Mouse (Mus musculus): Measurements from ENCODE around the gene Smim1.

Gene Smim1

DNA sequence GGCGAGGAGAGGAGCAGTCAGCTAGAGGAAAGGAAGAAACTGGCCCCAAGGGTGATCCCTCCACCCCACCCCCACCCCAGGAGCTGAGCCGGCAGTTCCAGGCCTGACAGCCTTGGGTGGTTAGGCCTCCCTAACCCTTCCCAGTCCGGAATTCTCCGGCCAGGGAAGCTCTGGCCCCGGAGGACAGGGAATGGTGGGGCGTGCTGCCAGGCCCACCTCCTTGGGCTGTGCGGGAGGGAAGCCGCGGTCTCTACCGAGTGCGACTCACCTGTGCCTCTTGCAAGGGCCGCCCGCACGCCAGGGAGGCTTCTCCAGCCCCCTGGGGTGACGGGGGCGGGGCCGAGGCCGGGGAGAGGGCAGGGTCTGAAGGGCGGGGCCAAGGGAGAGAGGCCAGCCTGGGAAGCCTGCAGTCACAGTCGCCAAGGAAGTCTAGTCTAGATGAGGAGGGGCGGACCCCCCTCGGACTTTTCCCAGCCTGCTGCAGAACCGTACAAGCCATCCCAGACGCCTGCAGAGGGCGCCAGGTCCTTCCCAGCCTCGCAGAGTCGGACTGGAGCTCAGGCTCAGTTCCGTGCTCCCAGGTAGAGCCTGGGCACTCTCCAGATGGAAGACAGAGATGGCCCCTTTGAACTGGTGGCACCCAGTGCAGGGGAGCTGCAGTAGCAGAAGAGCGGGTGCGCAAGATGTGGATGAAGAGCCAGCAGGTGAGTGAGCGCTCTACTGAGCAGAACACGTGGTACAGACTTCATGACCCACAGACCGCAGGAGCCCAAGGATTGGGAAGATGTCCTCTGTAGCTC, at the start of gene Smim1:
TSS of gene Smim1 (minus strand) at position 590 of the 800 bp plus-strand sequence.
- peak; percentile 82 for DNase-seq (ENCODE audit: low spot score)

DNA sequence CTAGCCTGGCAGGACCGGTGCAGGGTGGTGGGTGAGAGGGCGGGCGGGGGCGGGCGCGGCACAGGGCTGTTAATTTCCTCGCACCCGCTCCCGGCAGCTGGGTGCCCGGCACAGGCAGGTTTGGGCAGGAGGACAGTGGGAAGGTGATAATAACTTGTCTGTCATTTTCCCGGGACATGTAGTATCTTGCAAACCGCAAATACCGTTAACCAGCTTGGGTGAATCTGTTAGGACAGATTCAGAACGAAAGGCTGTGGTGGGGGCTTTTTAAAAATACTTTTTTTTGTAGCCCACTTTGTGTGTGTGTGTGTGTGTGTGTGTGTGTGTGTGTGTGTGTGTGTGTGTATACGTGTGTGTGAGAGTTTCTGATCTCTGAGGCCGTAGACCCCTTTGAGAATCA, 45.9 kb upstream of the Smim1 start:
- DNase-seq (ENCODE audit: low spot score) = no peak

GRCm38 (mm10) chr4:154071521-154071920, 45.5 kb upstream of the Smim1 start:
- DNase-seq (ENCODE audit: low spot score) = no peak

GRCm38 (mm10) chr4:154070896-154071295, 44.9 kb upstream of the Smim1 start:
- peak; percentile 19 for DNase-seq (ENCODE audit: low spot score)

DNA sequence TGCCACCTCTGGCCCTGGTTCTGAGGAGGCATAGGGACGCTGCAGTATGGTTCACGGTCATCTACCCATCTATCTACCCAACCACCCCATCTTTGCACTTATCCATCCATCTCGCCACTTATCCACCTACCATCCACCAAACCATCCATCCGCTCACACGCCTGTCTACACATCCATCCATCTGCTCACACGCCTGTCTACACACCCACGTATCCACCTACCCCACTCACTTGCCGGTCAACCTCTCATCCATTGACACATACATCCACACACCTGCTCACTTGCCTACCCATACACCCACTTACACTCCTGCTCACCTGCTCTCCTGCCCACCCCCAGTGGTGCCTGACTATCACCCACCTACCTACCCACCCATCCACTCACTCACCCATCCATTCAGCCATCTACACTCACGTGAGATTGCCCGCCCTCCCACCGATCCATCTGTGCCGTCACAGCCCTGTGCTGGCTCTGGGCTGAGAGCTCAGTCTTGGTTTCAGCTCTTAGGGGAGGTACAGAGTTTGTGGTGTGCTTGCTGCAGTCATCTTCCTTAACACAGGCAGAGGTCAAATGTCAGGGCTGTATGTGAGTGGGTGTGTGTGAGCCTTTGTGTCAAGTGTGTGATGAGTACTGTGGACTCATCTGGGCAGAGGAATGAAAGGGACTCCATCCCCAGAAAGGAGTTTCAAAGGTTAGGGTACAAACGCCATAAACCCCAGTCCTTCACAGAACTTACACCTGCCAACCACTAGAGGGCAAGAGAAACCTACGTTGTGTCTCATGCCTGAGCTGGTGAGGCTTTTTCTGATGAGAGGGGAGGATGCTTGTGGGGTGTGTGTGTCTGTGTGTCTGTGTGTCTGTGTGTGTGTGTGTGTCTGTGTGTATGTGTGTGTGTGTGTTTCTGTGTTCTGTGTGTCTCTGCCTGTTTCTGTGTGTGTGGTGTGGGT, 39.1 kb upstream of the Smim1 start:
- DNase-seq (ENCODE audit: low spot score) = peak; percentile 36

DNA sequence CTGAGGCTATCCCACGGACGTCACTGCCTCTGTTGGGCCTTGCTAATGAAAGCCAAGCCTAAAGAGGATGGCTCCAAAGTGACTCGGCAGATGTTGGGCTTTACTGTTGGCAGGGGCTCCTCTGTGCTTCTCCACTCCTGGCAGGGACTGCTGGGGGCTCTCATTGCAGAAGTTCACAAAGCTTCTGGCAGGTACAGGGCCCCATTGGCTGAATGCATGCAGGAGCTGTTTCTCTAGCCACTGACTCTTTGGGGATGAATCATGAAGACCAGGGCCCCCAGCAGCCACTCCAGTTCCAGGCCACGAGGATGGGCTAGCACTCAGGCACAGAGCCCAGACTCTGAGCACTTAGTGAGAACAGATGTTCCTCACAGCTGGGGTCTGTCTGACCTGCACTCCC, 31.7 kb upstream of the Smim1 start:
- no peak for DNase-seq (ENCODE audit: low spot score)

GRCm38 (mm10) chr4:154056661-154057060, 30.6 kb upstream of the Smim1 start:
- no peak for DNase-seq (ENCODE audit: low spot score)

DNA sequence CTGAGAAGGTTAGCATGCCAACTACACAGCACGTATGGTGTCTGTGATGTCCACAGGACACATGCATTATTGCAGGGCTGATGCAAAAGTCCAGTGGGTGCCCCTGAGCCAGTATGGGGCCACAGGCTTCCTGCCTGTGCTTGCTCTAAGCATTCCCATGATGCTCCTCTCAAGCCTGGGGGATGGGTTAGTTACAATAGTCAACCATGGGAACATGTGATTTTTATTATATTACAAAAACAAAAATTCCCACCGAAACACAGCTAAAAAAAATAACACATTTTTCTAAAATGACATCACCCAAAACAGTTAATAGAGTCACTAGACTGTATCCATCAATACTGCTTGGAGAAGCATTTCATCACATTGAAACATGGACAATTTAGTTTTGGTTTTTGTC, 30.0 kb upstream of the Smim1 start:
- no peak for DNase-seq (ENCODE audit: low spot score)

GRCm38 (mm10) chr4:154055482-154055881, 29.5 kb upstream of the Smim1 start:
- DNase-seq (ENCODE audit: low spot score) = no peak

DNA sequence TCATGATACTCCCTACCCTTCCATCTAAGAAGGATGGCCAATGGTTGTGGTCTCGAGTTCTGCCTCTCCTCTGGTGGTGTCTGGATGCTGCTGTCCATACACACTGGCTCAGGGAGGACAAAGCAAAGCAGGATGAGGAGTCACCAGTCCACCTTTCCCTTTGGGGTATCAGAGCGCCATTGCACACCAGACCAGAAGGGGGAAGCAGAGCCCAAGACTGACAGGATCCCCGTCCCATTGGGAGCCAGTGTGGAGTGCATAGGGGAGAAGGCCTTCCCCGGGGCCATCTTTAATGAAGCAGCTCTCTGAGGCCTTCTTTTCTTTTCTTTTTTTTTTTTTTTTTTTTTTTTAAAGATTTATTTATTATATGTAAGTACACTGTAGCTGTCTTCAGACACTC, 27.0 kb upstream of the Smim1 start:
- DNase-seq (ENCODE audit: low spot score) = no peak

GRCm38 (mm10) chr4:154051401-154051800, 25.4 kb upstream of the Smim1 start:
- no peak for DNase-seq (ENCODE audit: low spot score)

- no peak for DNase-seq (ENCODE audit: low spot score)
These were observed 19.8 kb upstream of the Smim1 start for GRCm38 (mm10) chr4:154045837-154046236.

- no peak for DNase-seq (ENCODE audit: low spot score)
These were observed 16.5 kb upstream of the Smim1 start, which contains the start of gene Ccdc27 for GRCm38 (mm10) chr4:154042577-154042976. Ccdc27 (minus strand) TSS chr4:154042677.

DNA sequence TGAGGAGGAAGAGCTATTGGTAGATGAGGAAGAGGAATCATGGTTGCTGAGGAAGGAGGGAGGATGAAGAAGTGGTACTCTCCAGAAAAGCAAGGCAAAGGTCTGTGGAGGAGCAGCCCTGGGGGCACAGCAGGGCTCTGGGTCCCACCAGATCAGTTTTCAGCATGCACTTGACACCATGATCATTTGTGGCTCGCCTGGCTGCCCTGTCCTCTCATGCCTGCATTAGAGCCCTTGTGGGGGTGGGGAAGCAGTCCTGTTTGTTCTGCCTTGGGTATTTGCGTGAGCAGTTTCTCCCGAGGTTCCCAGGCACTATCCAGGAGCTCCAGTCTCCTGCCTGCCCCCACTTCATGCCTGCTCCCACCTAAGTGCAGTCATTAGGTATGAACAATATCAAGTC, 11.1 kb upstream of the Smim1 start:
- DNase-seq (ENCODE audit: low spot score) = no peak

DNA sequence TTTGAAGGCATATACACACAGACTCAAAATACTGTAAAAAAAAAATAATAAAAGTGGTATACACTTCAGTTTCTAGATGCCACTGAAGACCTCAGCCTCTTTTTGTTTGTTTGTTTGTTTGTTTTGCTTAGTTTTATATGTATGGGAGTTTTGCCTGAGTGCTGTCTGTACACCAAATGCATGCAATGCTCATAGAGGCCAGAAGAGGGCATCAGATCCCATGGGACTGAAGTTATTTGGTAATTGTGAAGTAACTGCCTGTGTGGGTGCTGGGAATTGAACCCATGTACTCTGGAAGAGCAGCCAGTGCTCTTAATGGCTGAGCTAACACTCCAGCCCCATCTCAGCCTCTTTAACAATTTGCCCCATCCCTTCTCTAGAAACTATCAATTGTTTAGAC, 2.6 kb upstream of the Smim1 start:
- DNase-seq (ENCODE audit: low spot score) = peak; percentile 48

- no peak for DNase-seq (ENCODE audit: low spot score)
These were observed 2.0 kb upstream of the Smim1 start for GRCm38 (mm10) chr4:154028066-154028465.

DNA sequence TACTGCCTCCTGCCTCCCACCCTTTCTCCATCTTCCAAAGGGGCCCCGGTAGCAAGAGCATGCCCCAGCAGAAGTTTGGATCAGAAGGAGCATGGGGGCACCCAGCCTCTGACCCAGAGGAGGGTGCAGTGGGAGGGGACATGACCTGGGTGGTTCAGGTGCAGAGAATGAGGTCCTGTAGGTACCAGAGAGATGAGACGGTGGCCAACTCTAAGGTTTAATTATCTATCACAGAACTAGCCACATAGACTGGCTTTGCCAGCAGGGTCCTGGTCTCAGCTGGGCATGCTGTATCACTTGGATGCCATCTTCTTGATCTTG, 371 bp upstream of the Smim1 start:
- DNase-seq (ENCODE audit: low spot score) = no peak

DNA sequence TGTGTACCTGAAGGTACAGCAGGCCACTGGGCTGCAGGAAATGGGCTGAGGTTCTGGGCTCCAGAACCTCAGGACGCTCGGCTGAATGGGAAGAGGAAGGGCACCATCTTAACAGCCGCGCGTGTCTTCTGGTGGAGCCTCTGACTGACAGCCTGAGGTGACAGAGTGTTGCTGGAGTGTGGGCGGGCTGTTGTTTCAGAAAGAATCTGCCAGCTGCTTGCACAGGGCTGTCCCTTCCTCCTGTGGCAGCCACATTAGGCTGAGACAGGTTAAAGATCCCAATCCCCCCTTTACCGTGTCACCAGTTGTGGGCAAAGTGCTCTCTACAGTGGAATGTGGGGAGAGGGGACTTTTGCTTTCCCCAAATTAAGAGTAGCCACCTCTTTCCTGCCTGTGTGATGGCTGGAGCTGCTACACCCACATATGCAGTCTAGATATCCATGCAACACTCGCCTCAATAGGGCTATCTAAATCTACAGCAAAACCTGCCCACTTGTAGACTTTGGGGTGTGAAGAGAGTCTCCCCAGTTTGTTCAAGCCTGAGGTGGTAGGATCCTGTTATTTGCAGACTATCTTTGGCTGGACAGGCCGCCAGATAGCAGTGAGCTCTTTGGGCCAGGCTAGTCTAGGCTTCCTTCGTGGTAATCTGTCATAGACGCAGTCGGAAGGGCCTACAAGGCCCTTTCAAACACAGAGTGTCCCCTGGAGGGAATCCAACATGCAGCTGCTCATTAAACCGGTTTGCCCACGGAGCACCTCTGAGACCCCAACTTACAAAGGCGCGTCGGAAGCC, 1.1 kb downstream of the Smim1 start:
- peak; percentile 67 for DNase-seq (ENCODE audit: low spot score)

DNA sequence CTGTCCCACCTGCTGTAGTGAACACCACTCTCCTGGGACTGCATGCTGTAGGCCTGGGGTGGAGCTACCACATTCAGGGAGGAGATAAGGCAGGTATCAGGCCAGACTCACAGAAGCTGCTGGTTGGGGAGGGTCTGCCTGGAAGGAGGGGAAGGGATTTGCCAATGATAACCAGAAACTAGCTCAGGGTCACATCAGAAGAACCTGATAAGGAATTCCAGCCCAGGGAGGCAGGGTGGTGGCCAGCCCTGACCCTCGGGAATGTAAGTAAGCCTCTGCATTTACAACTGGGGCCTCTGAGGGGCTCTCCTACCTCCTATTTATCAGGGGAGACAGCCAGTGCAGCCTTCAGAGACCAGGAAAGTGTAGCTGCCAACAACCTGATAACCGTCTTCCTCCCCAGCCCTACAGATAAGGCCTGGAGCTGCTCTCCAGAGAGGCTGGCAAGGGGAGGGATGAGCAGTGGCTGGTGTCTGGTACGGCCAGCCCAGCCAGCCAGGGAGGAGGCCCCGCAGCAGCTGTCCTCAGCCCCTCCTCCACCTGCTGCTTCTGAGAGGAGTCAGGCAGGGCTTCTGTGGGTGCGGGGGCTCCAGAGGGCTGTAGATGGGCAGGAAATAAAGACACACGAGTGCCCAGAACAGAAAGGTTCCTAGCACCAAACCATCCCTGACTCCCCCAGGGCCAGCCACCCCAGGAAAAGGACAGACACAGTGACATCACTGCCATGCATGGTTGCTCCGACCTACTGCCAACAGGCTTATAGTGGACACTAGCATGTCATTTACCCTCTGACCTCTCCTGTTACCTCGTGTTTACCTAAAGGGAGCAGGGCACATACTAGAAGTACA, 2.1 kb downstream of the Smim1 start:
- DNase-seq (ENCODE audit: low spot score) = peak; percentile 88

- DNase-seq (ENCODE audit: low spot score) = no peak
These were observed 3.2 kb downstream of the Smim1 start for GRCm38 (mm10) chr4:154022844-154023243.

- no peak for DNase-seq (ENCODE audit: low spot score)
These were observed 3.6 kb downstream of the Smim1 start for GRCm38 (mm10) chr4:154022407-154022806.

Data from c-Kit-positive CD71-positive TER-119-positive erythroid progenitor cells, embryonic 14.5 days (primary cell).